Mouse (Mus musculus) intestine, embryonic 16.5 days (tissue): ENCODE measurements at regions not wholly inside any gene's neighbourhood (a gene's known extent, or its start where the extent isn't known, plus 50 kb on each side); places are given as distances from the start of the nearest gene placed in this dataset.

Source experiments
- ATAC-seq: fragments of 200-750 bp; cut with Nextera tagmentation; 2 replicates; pipeline ENCODE4 v1.8.0; 2017; ENCODE audit warnings: moderate TSS enrichment, moderate library complexity
- H3K27ac ChIP-seq: fragments of 300-500 bp; sonication (generic); 2 replicates; pipeline ENCODE4 v1.5.1; 2014; ENCODE audit warnings: mild to moderate bottlenecking, low read length
- H3K27me3 ChIP-seq: fragments of 300-500 bp; sonication (generic); replicated peaks from 2 replicates; pipeline ENCODE4 v1.6.1; 2014; ENCODE audit warnings: low read length, control low read depth, mixed read lengths; ENCODE audit not compliant: control insufficient read depth, insufficient read depth
- H3K36me3 ChIP-seq: fragments of 300-500 bp; sonication (generic); 2 replicates; pipeline ENCODE4 v1.6.1; 2014; ENCODE audit warnings: low read length, control low read depth; ENCODE audit not compliant: control insufficient read depth, insufficient read depth
- H3K4me1 ChIP-seq: fragments of 300-500 bp; sonication (generic); 2 replicates; pipeline ENCODE4 v1.6.1; 2014; ENCODE audit warnings: low read length, control low read depth, mixed read lengths; ENCODE audit not compliant: control insufficient read depth, insufficient read depth
- H3K4me2 ChIP-seq: fragments of 300-500 bp; sonication (generic); 2 replicates; pipeline ENCODE4 v1.6.1; 2014; ENCODE audit warnings: low read depth, low read length, control low read depth
- H3K4me3 ChIP-seq: fragments of 300-500 bp; sonication (generic); 2 replicates; pipeline ENCODE4 v1.5.1; 2014; ENCODE audit warnings: mild to moderate bottlenecking, low read length
- H3K9ac ChIP-seq: fragments of 300-500 bp; sonication (generic); 2 replicates; pipeline ENCODE4 v1.6.1; 2014; ENCODE audit warnings: low read depth, low read length
- H3K9me3 ChIP-seq: fragments of 300-500 bp; sonication (generic); 2 replicates; pipeline ENCODE4 v1.6.1; 2016; ENCODE audit warnings: low read length, control low read depth; ENCODE audit not compliant: control insufficient read depth
- WGBS: fragments of 180-500 bp; shearing (Covaris S2); extraction: QIAGEN DNeasy Blood & Tissue Kit; methylation state at CpG from one replicate; pipeline ENCODE4 v1.1.7; 2014; 5-methylcytosine and 5-hydroxymethylcytosine counted together

GRCm38 (mm10) chr3:38361411-38361810 is 123.2 kb downstream of the Ankrd50 start:
- no peak overlapping the region for H3K27ac ChIP-seq
- no peak overlapping the region for H3K4me2 ChIP-seq
- WGBS = 82% methylated on average over 4 of the region's 4 CpGs
- no peak overlapping the region for H3K4me3 ChIP-seq
- ATAC-seq = no peak
- no peaks in the 10 kb centered on the region for H3K27me3 ChIP-seq
- peaks cover 5% of the 10 kb centered on the region; the same call in 1 of the 2 replicates for H3K4me1 ChIP-seq
- no peaks in the 10 kb centered on the region for H3K9me3 ChIP-seq
- H3K9ac ChIP-seq = no peak overlapping the region
- H3K36me3 ChIP-seq = no peaks in the 10 kb centered on the region

- Histone ChIP-seq H3K27ac (peak overlapping the region; percentile 16; the same call in 1 of the 2 replicates), H3K4me3 (no peak overlapping the region), H3K4me2 (no peak overlapping the region), H3K27me3 (no peaks in the 10 kb centered on the region), H3K9ac (no peak overlapping the region), H3K9me3 (no peaks in the 10 kb centered on the region), H3K36me3 (no peaks in the 10 kb centered on the region), H3K4me1 (peaks cover 5% of the 10 kb centered on the region; the same call in 1 of the 2 replicates)
- 56% methylated on average over 5 of the region's 5 CpGs for WGBS
- no peak for ATAC-seq
Observed at GRCm38 (mm10) chr3:38360974-38361373, 123.7 kb downstream of the Ankrd50 start.

GRCm38 (mm10) chr3:38360421-38360921 is 124.2 kb downstream of the Ankrd50 start:
- H3K4me1 ChIP-seq = peaks cover 5% of the 10 kb centered on the region; the same call in 1 of the 2 replicates
- 32% methylated on average over 3 of the region's 3 CpGs for WGBS
- no peaks in the 10 kb centered on the region for H3K9me3 ChIP-seq
- H3K36me3 ChIP-seq = no peaks in the 10 kb centered on the region
- peak overlapping the region; percentile 16; the same call in 1 of the 2 replicates for H3K27ac ChIP-seq
- no peak for ATAC-seq
- H3K4me3 ChIP-seq = no peak overlapping the region
- H3K9ac ChIP-seq = no peak overlapping the region
- no peaks in the 10 kb centered on the region for H3K27me3 ChIP-seq
- H3K4me2 ChIP-seq = no peak overlapping the region

GRCm38 (mm10) chr3:38357905-38358491 is 126.6 kb downstream of the Ankrd50 start:
- Histone ChIP-seq H3K4me3 (no peak overlapping the region), H3K9ac (no peak overlapping the region), H3K36me3 (no peaks in the 10 kb centered on the region), H3K4me2 (no peak overlapping the region), H3K9me3 (no peaks in the 10 kb centered on the region), H3K27ac (no peak overlapping the region), H3K4me1 (peaks cover 5% of the 10 kb centered on the region; the same call in 1 of the 2 replicates), H3K27me3 (no peaks in the 10 kb centered on the region)
- WGBS = 26% methylated on average over 14 of the region's 14 CpGs
- no peak for ATAC-seq

- Histone ChIP-seq H3K4me1 (no peaks in the 10 kb centered on the region), H3K27me3 (no peaks in the 10 kb centered on the region), H3K27ac (no peak overlapping the region), H3K9ac (no peak overlapping the region), H3K4me2 (no peak overlapping the region), H3K9me3 (no peaks in the 10 kb centered on the region), H3K36me3 (no peaks in the 10 kb centered on the region), H3K4me3 (no peak overlapping the region)
- WGBS = 36% methylated on average over 2 of the region's 2 CpGs
- no peak for ATAC-seq
Observed at GRCm38 (mm10) chr3:38344283-38344682, 140.4 kb downstream of the Ankrd50 start.

GRCm38 (mm10) chr3:38341666-38342065 is 143.0 kb downstream of the Ankrd50 start:
- WGBS = 87% methylated on average over 1 of the region's 1 CpGs
- no peak overlapping the region for H3K4me2 ChIP-seq
- no peak overlapping the region for H3K4me3 ChIP-seq
- no peaks in the 10 kb centered on the region for H3K27me3 ChIP-seq
- no peaks in the 10 kb centered on the region for H3K4me1 ChIP-seq
- no peak for ATAC-seq
- H3K9me3 ChIP-seq = no peaks in the 10 kb centered on the region
- H3K36me3 ChIP-seq = no peaks in the 10 kb centered on the region
- H3K27ac ChIP-seq = no peak overlapping the region
- no peak overlapping the region for H3K9ac ChIP-seq

GRCm38 (mm10) chr3:38333321-38333910 is 151.2 kb downstream of the Ankrd50 start:
- no peak overlapping the region for H3K9ac ChIP-seq
- no peaks in the 10 kb centered on the region for H3K27me3 ChIP-seq
- no peak for ATAC-seq
- no peak overlapping the region for H3K4me3 ChIP-seq
- no peak overlapping the region for H3K4me2 ChIP-seq
- 69% methylated on average over 3 of the region's 3 CpGs for WGBS
- H3K27ac ChIP-seq = no peak overlapping the region
- no peaks in the 10 kb centered on the region for H3K36me3 ChIP-seq
- no peaks in the 10 kb centered on the region for H3K4me1 ChIP-seq
- H3K9me3 ChIP-seq = no peaks in the 10 kb centered on the region

- no peak overlapping the region for H3K4me2 ChIP-seq
- H3K4me1 ChIP-seq = no peaks in the 10 kb centered on the region
- ATAC-seq = no peak
- H3K27me3 ChIP-seq = no peaks in the 10 kb centered on the region
- no peak overlapping the region for H3K4me3 ChIP-seq
- H3K27ac ChIP-seq = no peak overlapping the region
- no peaks in the 10 kb centered on the region for H3K36me3 ChIP-seq
- H3K9ac ChIP-seq = no peak overlapping the region
- H3K9me3 ChIP-seq = no peaks in the 10 kb centered on the region
Observed at GRCm38 (mm10) chr3:38331169-38331568, 153.5 kb downstream of the Ankrd50 start.

- 77% methylated on average over 2 of the region's 2 CpGs for WGBS
- Histone ChIP-seq H3K4me3 (no peak overlapping the region), H3K36me3 (no peaks in the 10 kb centered on the region), H3K27ac (no peak overlapping the region), H3K27me3 (no peaks in the 10 kb centered on the region), H3K4me1 (0 out of 2 replicates have a peak, but pooled peaks cover 4% of the 10 kb centered on the region), H3K9ac (no peak overlapping the region), H3K4me2 (no peak overlapping the region), H3K9me3 (no peaks in the 10 kb centered on the region)
- no peak for ATAC-seq
Observed at GRCm38 (mm10) chr3:38327286-38327685, 157.4 kb downstream of the Ankrd50 start.
